Mouse (Mus musculus): ENCODE measurements at regions not wholly inside any gene's neighbourhood (a gene's known extent, or its start where the extent isn't known, plus 50 kb on each side); places are given as distances from the start of the nearest gene placed in this dataset.

DNA sequence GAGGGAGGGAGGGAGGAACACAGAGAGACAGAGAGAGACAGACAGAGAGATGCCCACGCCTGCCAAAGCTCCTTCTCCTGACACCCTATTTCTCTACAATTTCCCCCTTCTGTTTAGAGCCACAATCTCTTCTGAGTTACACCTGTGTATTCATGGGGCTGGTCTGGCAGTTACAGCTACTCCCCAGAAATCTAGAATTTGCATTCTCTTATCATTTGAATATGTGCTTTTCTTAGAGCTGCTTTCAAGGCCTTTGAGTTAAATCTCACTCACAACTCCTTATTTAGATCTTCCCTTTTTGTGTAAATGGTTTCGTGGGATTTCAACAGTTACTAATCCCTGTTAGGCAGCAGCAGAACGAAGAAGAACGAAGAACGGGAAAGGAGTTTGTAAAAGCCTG is 55.0 kb upstream of the Cdkn2b start:
- no peak for ATAC-seq (replicated peaks; ENCODE audit: poor library complexity)

DNA sequence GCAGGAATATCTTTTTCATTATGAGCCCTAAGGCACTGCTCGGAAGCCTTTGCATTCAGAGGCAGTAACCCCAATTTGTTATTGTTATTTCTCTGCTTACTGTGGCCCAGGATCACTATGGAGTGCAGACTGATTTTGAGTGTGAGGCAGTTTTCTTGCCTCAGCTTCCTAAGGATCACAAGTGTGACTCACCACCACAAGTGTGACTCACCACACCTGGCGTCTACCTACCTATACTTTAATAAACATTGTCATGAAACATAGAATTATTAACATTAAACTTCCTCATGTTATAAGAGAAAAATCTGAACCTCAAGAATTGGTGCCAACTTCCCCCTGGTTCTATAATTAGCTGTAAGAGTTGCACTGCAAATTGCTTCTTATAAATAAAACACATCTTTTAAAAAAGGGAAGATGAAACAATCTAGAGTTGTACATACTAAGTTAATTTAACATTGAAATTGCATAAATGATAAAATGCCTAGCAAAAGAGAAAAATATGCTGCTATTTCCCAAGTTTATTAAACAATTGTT is 52.4 kb upstream of the Cdkn2b start:
- no peak for ATAC-seq (replicated peaks; ENCODE audit: poor library complexity)

DNA sequence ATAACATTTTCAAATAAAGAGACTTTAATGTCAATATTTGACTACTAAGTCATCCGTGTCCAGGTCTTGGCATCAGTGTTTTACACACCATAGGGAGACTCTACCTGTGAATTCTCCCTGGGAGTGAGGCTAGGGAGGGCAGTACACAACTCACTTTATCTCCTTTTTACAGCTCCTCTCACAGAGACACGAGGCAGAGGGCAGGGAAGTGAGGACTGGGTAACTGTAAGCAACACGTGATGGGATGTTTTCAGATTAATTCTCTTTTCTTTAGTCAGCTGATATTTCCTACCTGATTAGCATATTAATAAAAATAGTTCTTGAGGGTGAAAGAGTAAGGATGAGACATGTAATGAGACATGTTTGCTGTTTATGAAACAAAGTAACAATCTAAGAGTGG is 51.8 kb upstream of the Cdkn2b start:
- ATAC-seq (replicated peaks; ENCODE audit: poor library complexity), result no peak

DNA sequence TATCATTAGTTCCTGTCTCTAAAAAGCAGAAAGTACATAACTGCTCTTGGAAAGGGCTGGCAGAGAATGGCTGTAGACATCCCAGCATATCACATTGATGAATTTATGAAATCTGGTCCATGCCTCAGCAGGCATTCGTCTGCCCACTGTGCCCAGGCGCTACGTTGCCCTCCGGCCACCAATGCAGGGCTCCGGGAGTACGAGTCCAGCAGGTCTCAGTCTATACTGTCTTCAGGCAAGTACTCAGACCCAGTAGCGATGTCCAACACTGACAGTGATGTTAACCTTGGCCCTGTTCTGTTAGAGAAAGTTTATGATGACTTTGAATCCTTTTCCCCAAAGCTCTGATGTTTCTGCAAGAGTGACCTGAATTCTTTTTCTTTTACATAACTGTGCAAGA is 50.5 kb upstream of the Cdkn2b start:
- no peak for ATAC-seq (replicated peaks; ENCODE audit: poor library complexity)
